Mouse (Mus musculus) hindbrain, embryonic 10.5 days (tissue): ENCODE data around the gene Ap2a1. TPM values are rescaled to one million over a fixed set of nuclear protein-coding genes. Genes with fewer than 3 reads are reported as not detected.

ENCODE experiments used
- DNase-seq: peaks from one replicate; pipeline ENCODE4 v3.0.0-alpha.2; 2017; ENCODE audit warnings: low spot score
- H3K27ac ChIP-seq: fragments of 300-500 bp; sonication (generic); 2 replicates; pipeline ENCODE4 v1.5.1; 2016; ENCODE audit warnings: mild to moderate bottlenecking, moderate library complexity
- H3K27me3 ChIP-seq: fragments of 300-500 bp; sonication (generic); 2 replicates; pipeline ENCODE4 v1.6.1; 2016; ENCODE audit warnings: mild to moderate bottlenecking; ENCODE audit not compliant: poor library complexity, insufficient read depth, severe bottlenecking
- H3K36me3 ChIP-seq: fragments of 300-500 bp; sonication (generic); 2 replicates; pipeline ENCODE4 v1.6.1; 2016; ENCODE audit warnings: mild to moderate bottlenecking, moderate library complexity
- H3K4me1 ChIP-seq: fragments of 300-500 bp; sonication (generic); replicated peaks from 2 replicates; pipeline ENCODE4 v1.6.1; 2016; ENCODE audit warnings: mild to moderate bottlenecking
- H3K4me3 ChIP-seq: fragments of 300-500 bp; sonication (generic); 2 replicates; pipeline ENCODE4 v1.5.1; 2016; ENCODE audit warnings: mild to moderate bottlenecking, moderate library complexity
- H3K9me3 ChIP-seq: fragments of 300-500 bp; sonication (generic); 2 replicates; pipeline ENCODE4 v1.6.1; 2016; ENCODE audit warnings: mild to moderate bottlenecking, moderate library complexity
- WGBS: fragments of 180-500 bp; shearing (Covaris S2); methylation state at CpG from one replicate; pipeline ENCODE4 v1.1.7; 2016; 5-methylcytosine and 5-hydroxymethylcytosine counted together
- polyA plus RNA-seq: library from polyadenylated mRNA; unstranded; fragments of >200 nt; fragmentation: Nextera tagmentation; extraction: Ambion mirVana; gene quantifications from 2 replicates; pipeline ENCODE4 v1.2.1, GENCODE M21; 2016

The Ap2a1 gene
- polyA plus RNA-seq, 1 experiment from 2014 or later, result 93.1 TPM

GRCm38 (mm10) chr7:44856265-44856916 lies 72.9 kb downstream of the Ap2a1 start:
- no peak for DNase-seq
- peak overlapping the region; percentile 91 for H3K4me3 ChIP-seq
- no peaks in the 10 kb centered on the region for H3K27me3 ChIP-seq
- 66% methylated on average over 9 of the region's 9 CpGs for WGBS
- H3K36me3 ChIP-seq, result peaks cover 47% of the 10 kb centered on the region
- peak overlapping the region; percentile 95 for H3K27ac ChIP-seq
- H3K4me1 ChIP-seq, result peaks cover 90% of the 10 kb centered on the region
- no peaks in the 10 kb centered on the region for H3K9me3 ChIP-seq

GRCm38 (mm10) chr7:44855036-44855435 lies 74.3 kb downstream of the Ap2a1 start:
- H3K27me3 ChIP-seq, result no peaks in the 10 kb centered on the region
- H3K27ac ChIP-seq, result peak overlapping the region; percentile 87
- DNase-seq, result no peak
- peak overlapping the region; percentile 58 for H3K4me3 ChIP-seq
- peaks cover 90% of the 10 kb centered on the region for H3K4me1 ChIP-seq
- no peaks in the 10 kb centered on the region for H3K9me3 ChIP-seq
- peaks cover 37% of the 10 kb centered on the region for H3K36me3 ChIP-seq
- 42% methylated on average over 10 of the region's 10 CpGs for WGBS

- Histone ChIP-seq H3K27ac (peak overlapping the region; percentile 87), H3K9me3 (no peaks in the 10 kb centered on the region), H3K4me3 (peak overlapping the region; percentile 58), H3K36me3 (peaks cover 31% of the 10 kb centered on the region), H3K27me3 (no peaks in the 10 kb centered on the region), H3K4me1 (peaks cover 85% of the 10 kb centered on the region)
- WGBS, result 1% methylated on average over 45 of the region's 45 CpGs
- peak; percentile 84 for DNase-seq
These were observed 74.8 kb downstream of the Ap2a1 start for GRCm38 (mm10) chr7:44854356-44855031.

- Histone ChIP-seq H3K27me3 (no peaks in the 10 kb centered on the region), H3K4me1 (peaks cover 86% of the 10 kb centered on the region), H3K4me3 (peak overlapping the region; percentile 58), H3K27ac (peak overlapping the region; percentile 87), H3K9me3 (no peaks in the 10 kb centered on the region), H3K36me3 (peaks cover 27% of the 10 kb centered on the region)
- DNase-seq, result no peak
- WGBS, result 35% methylated on average over 26 of the region's 26 CpGs
These were observed 75.5 kb downstream of the Ap2a1 start for GRCm38 (mm10) chr7:44853596-44854355.

GRCm38 (mm10) chr7:44853065-44853464 lies 76.2 kb downstream of the Ap2a1 start:
- Histone ChIP-seq H3K36me3 (peaks cover 27% of the 10 kb centered on the region), H3K4me3 (peak overlapping the region; percentile 58), H3K27ac (no peak overlapping the region; the same call in 1 of the 2 replicates), H3K4me1 (peaks cover 83% of the 10 kb centered on the region), H3K27me3 (no peaks in the 10 kb centered on the region), H3K9me3 (no peaks in the 10 kb centered on the region)
- WGBS, result 92% methylated on average over 2 of the region's 2 CpGs
- DNase-seq, result no peak

- WGBS, result 90% methylated on average over 36 of the region's 36 CpGs
- no peak for DNase-seq
- Histone ChIP-seq H3K27me3 (no peaks in the 10 kb centered on the region), H3K27ac (no peak overlapping the region), H3K36me3 (peaks cover 27% of the 10 kb centered on the region), H3K4me3 (peak overlapping the region; percentile 58; the same call in 1 of the 2 replicates), H3K9me3 (no peaks in the 10 kb centered on the region), H3K4me1 (peaks cover 83% of the 10 kb centered on the region)
These were observed 76.9 kb downstream of the Ap2a1 start for GRCm38 (mm10) chr7:44852259-44853027.

GRCm38 (mm10) chr7:44851625-44852234 lies 77.6 kb downstream of the Ap2a1 start:
- no peak for DNase-seq
- H3K9me3 ChIP-seq, result no peaks in the 10 kb centered on the region
- no peaks in the 10 kb centered on the region for H3K27me3 ChIP-seq
- H3K27ac ChIP-seq, result no peak overlapping the region
- WGBS, result 93% methylated on average over 12 of the region's 12 CpGs
- peaks cover 30% of the 10 kb centered on the region for H3K36me3 ChIP-seq
- H3K4me3 ChIP-seq, result peak overlapping the region; percentile 72
- H3K4me1 ChIP-seq, result peaks cover 79% of the 10 kb centered on the region

GRCm38 (mm10) chr7:44850789-44851624 lies 78.3 kb downstream of the Ap2a1 start:
- Histone ChIP-seq H3K4me3 (peak overlapping the region; percentile 72), H3K4me1 (peaks cover 72% of the 10 kb centered on the region), H3K27me3 (no peaks in the 10 kb centered on the region), H3K9me3 (no peaks in the 10 kb centered on the region), H3K27ac (peak overlapping the region; percentile 93), H3K36me3 (peaks cover 38% of the 10 kb centered on the region)
- DNase-seq, result no peak
- 82% methylated on average over 8 of the region's 8 CpGs for WGBS

Other genes starting within 250 kb of the Ap2a1 start
- gene Izumo2, start 220.8 kb downstream of the Ap2a1 start, polyA plus RNA-seq, result not detected in 2 replicates
- gene Vrk3, start 181.1 kb downstream of the Ap2a1 start, polyA plus RNA-seq, result 45.3 and 46.6 TPM in 2 replicates
- gene Zfp473, start 178.4 kb downstream of the Ap2a1 start, polyA plus RNA-seq, result 3.6 and 4.0 TPM in 2 replicates
- 135 and 158 TPM in 2 replicates for gene Nup62, start 113.4 kb downstream of the Ap2a1 start, polyA plus RNA-seq
- gene Il4i1, start 113.1 kb downstream of the Ap2a1 start, polyA plus RNA-seq, result 1.7 and 1.9 TPM in 2 replicates
- gene Atf5, start 112.8 kb downstream of the Ap2a1 start, polyA plus RNA-seq, result 4.6 TPM in 2 replicates
- gene Akt1s1, start 80.5 kb downstream of the Ap2a1 start, polyA plus RNA-seq, result 81.7 and 93.3 TPM in 2 replicates
- 77.1 and 91.1 TPM in 2 replicates for gene Tbc1d17, start 80.4 kb downstream of the Ap2a1 start, polyA plus RNA-seq
- 36.3 and 40.2 TPM in 2 replicates for gene Pnkp, start 72.4 kb downstream of the Ap2a1 start, polyA plus RNA-seq
- gene Ptov1, start 59.7 kb downstream of the Ap2a1 start, polyA plus RNA-seq, result 478 and 579 TPM in 2 replicates
- gene Med25, start 36.8 kb downstream of the Ap2a1 start, polyA plus RNA-seq, result 187 and 223 TPM in 2 replicates
- 24.4 and 28.4 TPM in 2 replicates for gene Fuz, start 33.4 kb downstream of the Ap2a1 start, polyA plus RNA-seq
- 0.08 TPM in 1 of 2 replicates, not detected in the other for gene Tsks, start 13.7 kb upstream of the Ap2a1 start, polyA plus RNA-seq
- 22.4 and 26.8 TPM in 2 replicates for gene Cpt1c, start 45.4 kb upstream of the Ap2a1 start, polyA plus RNA-seq
- 843 and 861 TPM in 2 replicates for gene Prmt1, start 57.1 kb upstream of the Ap2a1 start, polyA plus RNA-seq
- 76.7 and 78.1 TPM in 2 replicates for gene Irf3, start 68.2 kb upstream of the Ap2a1 start, polyA plus RNA-seq
- gene Bcl2l12, start 69.2 kb upstream of the Ap2a1 start, polyA plus RNA-seq, result 69.6 and 73.9 TPM in 2 replicates
- 44.0 and 49.9 TPM in 2 replicates for gene Scaf1, start 86.9 kb upstream of the Ap2a1 start, polyA plus RNA-seq
- 24.4 and 24.8 TPM in 2 replicates for gene Rras, start 88.5 kb upstream of the Ap2a1 start, polyA plus RNA-seq
- 11.9 and 13.4 TPM in 2 replicates for gene Prr12, start 123.4 kb upstream of the Ap2a1 start, polyA plus RNA-seq
- 67.8 and 70.7 TPM in 2 replicates for gene Nosip, start 132.9 kb upstream of the Ap2a1 start, polyA plus RNA-seq
- gene Prrg2, start 133.2 kb upstream of the Ap2a1 start, polyA plus RNA-seq, result 16.9 and 18.6 TPM in 2 replicates
- gene Rcn3, start 162.7 kb upstream of the Ap2a1 start, polyA plus RNA-seq, result 127 and 135 TPM in 2 replicates
- gene Fcgrt, start 174.4 kb upstream of the Ap2a1 start, polyA plus RNA-seq, result 9.9 and 13.1 TPM in 2 replicates
- 1,526 and 1,700 TPM in 2 replicates for gene Rps11, start 194.9 kb upstream of the Ap2a1 start, polyA plus RNA-seq
- gene Rpl13a, start 199.3 kb upstream of the Ap2a1 start, polyA plus RNA-seq, result 1,174 and 1,234 TPM in 2 replicates
- gene Gm45713, start 206.7 kb upstream of the Ap2a1 start, polyA plus RNA-seq, result 0.13 and 0.15 TPM in 2 replicates
- gene Flt3l, start 206.9 kb upstream of the Ap2a1 start, polyA plus RNA-seq, result 0.85 and 2.0 TPM in 2 replicates
- gene Pih1d1, start 224.8 kb upstream of the Ap2a1 start, polyA plus RNA-seq, result 101 and 116 TPM in 2 replicates
- 54.5 and 55.3 TPM in 2 replicates for gene Aldh16a1, start 225.1 kb upstream of the Ap2a1 start, polyA plus RNA-seq
- gene Slc17a7, start 234.5 kb upstream of the Ap2a1 start, polyA plus RNA-seq, result 0.71 and 1.2 TPM in 2 replicates